Mouse (Mus musculus): ENCODE data around the gene Aqp1.

Aqp1 gene

DNA sequence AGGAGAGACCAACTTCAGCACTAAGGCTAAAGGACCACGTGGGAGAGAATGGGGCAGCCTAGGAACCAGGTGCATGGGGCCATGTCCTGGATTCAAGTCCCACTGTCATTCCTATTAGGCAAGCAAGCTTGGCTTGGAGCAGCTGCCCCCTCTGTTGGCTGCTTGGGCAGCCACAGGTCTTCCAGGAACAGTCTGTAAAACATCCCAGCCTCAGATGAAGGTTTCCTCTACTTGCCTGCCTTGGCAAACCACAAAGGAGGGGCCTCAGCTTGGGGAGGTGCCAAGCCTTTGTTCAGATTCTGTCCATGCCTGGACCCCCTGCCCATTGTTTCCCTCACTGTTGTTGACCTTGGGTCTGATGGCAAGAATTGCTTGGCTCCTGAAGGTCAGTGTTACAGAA lies 11.4 kb upstream of the Aqp1 start:
- no peaks in the 10 kb centered on the region for H3K4me1 ChIP-seq (replicated peaks; ENCODE audit: low read depth, low read length)
- H3K36me3 ChIP-seq (ENCODE audit: insufficient read depth, low read length) = no peaks in the 10 kb centered on the region
- H3K27me3 ChIP-seq (ENCODE audit: insufficient read depth, low read length) = peaks cover 15% of the 10 kb centered on the region
- no peak overlapping the region for H3K4me3 ChIP-seq (replicated peaks; ENCODE audit: low read length)
- H3K9me3 ChIP-seq (ENCODE audit: low read length) = no peaks in the 10 kb centered on the region
- no peak for TF ChIP-seq NANOG (IDR thresholded peaks at IDR 0.05; ENCODE audit: borderline replicate concordance, low read length)
- no peak for TF ChIP-seq POU5F1 (IDR thresholded peaks at IDR 0.05; ENCODE audit: borderline replicate concordance, low read length)
- no peak for TF ChIP-seq CTCF (conservative IDR thresholded peaks at IDR 0.05; ENCODE audit: low read length)

GRCm38 (mm10) chr6:55326299-55326698 lies 9.9 kb upstream of the Aqp1 start:
- TF ChIP-seq POU5F1 (IDR thresholded peaks at IDR 0.05; ENCODE audit: borderline replicate concordance, low read length) (no peak), CTCF (conservative IDR thresholded peaks at IDR 0.05; ENCODE audit: low read length) (no peak), NANOG (IDR thresholded peaks at IDR 0.05; ENCODE audit: borderline replicate concordance, low read length) (no peak)
- H3K4me3 ChIP-seq (replicated peaks; ENCODE audit: low read length) = no peak overlapping the region
- no peaks in the 10 kb centered on the region for H3K4me1 ChIP-seq (replicated peaks; ENCODE audit: low read depth, low read length)
- H3K27me3 ChIP-seq (ENCODE audit: insufficient read depth, low read length) = peaks cover 15% of the 10 kb centered on the region
- H3K36me3 ChIP-seq (ENCODE audit: insufficient read depth, low read length) = no peaks in the 10 kb centered on the region
- no peaks in the 10 kb centered on the region for H3K9me3 ChIP-seq (ENCODE audit: low read length)

DNA sequence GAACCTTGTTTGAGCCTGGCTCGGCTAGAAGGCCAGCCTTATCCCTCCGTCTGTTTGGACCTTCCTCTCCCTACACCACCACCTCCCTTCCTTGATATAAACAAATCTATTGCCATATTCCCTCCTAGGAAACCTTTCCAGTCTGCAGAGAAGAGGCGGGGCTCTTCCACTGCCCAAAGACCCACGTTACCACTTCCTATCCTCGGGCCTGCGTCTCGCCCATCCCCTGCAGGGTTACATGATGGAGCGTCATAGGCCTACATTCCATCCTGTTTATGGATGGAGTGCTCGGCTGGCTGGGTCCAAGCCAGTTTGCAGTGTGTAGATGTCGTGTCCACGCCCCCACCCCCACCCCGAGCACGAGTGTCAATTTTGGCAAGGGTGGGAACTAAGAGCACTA lies 8.9 kb upstream of the Aqp1 start:
- no peaks in the 10 kb centered on the region for H3K4me1 ChIP-seq (replicated peaks; ENCODE audit: low read depth, low read length)
- no peak for TF ChIP-seq NANOG (IDR thresholded peaks at IDR 0.05; ENCODE audit: borderline replicate concordance, low read length)
- no peak for TF ChIP-seq POU5F1 (IDR thresholded peaks at IDR 0.05; ENCODE audit: borderline replicate concordance, low read length)
- no peak for TF ChIP-seq CTCF (conservative IDR thresholded peaks at IDR 0.05; ENCODE audit: low read length)
- peaks cover 15% of the 10 kb centered on the region for H3K27me3 ChIP-seq (ENCODE audit: insufficient read depth, low read length)
- H3K4me3 ChIP-seq (replicated peaks; ENCODE audit: low read length) = no peak overlapping the region
- no peaks in the 10 kb centered on the region for H3K36me3 ChIP-seq (ENCODE audit: insufficient read depth, low read length)
- H3K9me3 ChIP-seq (ENCODE audit: low read length) = no peaks in the 10 kb centered on the region

GRCm38 (mm10) chr6:55328179-55328578 lies 8.1 kb upstream of the Aqp1 start:
- no peaks in the 10 kb centered on the region for H3K4me1 ChIP-seq (replicated peaks; ENCODE audit: low read depth, low read length)
- H3K9me3 ChIP-seq (ENCODE audit: low read length) = no peaks in the 10 kb centered on the region
- TF ChIP-seq CTCF (conservative IDR thresholded peaks at IDR 0.05; ENCODE audit: low read length) (no peak), POU5F1 (IDR thresholded peaks at IDR 0.05; ENCODE audit: borderline replicate concordance, low read length) (no peak), NANOG (IDR thresholded peaks at IDR 0.05; ENCODE audit: borderline replicate concordance, low read length) (no peak)
- H3K27me3 ChIP-seq (ENCODE audit: insufficient read depth, low read length) = peaks cover 15% of the 10 kb centered on the region
- no peaks in the 10 kb centered on the region for H3K36me3 ChIP-seq (ENCODE audit: insufficient read depth, low read length)
- H3K4me3 ChIP-seq (replicated peaks; ENCODE audit: low read length) = no peak overlapping the region

DNA sequence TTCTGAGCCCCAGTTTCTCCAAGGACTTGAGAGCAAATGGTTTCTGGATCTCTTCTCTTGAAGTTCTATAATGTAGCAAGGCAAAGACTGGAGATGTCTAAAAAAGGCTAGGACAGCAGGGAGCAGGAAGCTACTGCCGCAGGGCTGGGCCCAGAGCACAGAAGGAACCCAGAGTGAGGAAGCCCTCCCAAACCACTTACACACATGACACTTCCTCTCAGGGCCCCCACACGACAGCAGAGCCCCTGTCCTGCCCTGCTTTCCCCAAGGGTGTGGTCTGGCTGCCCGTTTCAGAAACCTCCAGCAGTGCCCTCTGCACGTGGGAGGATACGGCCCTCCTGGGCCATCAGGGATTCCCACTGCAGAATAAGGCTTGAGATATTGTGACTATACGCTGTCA lies 4.9 kb upstream of the Aqp1 start:
- H3K4me1 ChIP-seq (replicated peaks; ENCODE audit: low read depth, low read length) = peaks cover 6% of the 10 kb centered on the region
- H3K4me3 ChIP-seq (replicated peaks; ENCODE audit: low read length) = no peak overlapping the region
- no peak for TF ChIP-seq CTCF (conservative IDR thresholded peaks at IDR 0.05; ENCODE audit: low read length)
- TF ChIP-seq NANOG (IDR thresholded peaks at IDR 0.05; ENCODE audit: borderline replicate concordance, low read length) = no peak
- TF ChIP-seq POU5F1 (IDR thresholded peaks at IDR 0.05; ENCODE audit: borderline replicate concordance, low read length) = no peak
- no peaks in the 10 kb centered on the region for H3K36me3 ChIP-seq (ENCODE audit: insufficient read depth, low read length)
- H3K27me3 ChIP-seq (ENCODE audit: insufficient read depth, low read length) = peaks cover 13% of the 10 kb centered on the region
- H3K9me3 ChIP-seq (ENCODE audit: low read length) = no peaks in the 10 kb centered on the region

DNA sequence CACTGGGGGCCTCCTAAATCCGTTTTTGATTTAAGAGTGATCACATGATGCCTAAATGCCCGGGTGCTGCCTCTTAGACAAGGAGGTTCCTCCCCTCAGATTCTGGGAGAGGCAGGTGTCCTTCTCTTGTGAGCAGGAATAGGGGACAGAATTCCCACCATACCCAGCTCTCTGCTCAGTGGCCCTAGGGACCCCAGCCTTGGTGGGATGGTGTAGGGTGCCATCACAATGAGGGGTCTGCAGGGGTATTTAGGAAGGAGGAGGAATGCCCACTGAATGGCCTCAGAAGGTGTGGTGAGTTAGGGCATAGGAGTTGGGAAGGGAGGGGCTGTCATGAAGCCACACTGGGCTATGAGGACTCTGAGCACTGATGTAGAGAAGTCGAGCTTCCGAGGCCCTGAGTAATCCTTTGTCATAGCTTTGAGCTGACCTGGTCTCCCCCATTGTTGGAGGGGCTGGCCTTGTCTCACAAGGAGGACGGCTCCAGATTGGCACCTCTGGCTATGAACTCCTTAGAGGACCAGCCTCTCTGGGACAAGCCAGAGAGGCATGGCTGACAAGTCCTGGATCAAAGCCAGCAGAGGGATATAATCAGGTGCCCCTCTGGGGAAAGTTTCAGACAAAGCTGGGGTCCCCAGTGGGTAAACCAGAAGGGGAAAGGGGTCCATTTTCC lies 4.0 kb upstream of the Aqp1 start:
- Histone ChIP-seq H3K9me3 (ENCODE audit: low read length) (no peaks in the 10 kb centered on the region), H3K4me1 (replicated peaks; ENCODE audit: low read depth, low read length) (peaks cover 9% of the 10 kb centered on the region), H3K36me3 (ENCODE audit: insufficient read depth, low read length) (no peaks in the 10 kb centered on the region), H3K4me3 (replicated peaks; ENCODE audit: low read length) (no peak overlapping the region), H3K27me3 (ENCODE audit: insufficient read depth, low read length) (peaks cover 14% of the 10 kb centered on the region)
- TF ChIP-seq CTCF (conservative IDR thresholded peaks at IDR 0.05; ENCODE audit: low read length) (no peak), POU5F1 (IDR thresholded peaks at IDR 0.05; ENCODE audit: borderline replicate concordance, low read length) (no peak), NANOG (IDR thresholded peaks at IDR 0.05; ENCODE audit: borderline replicate concordance, low read length) (no peak)

DNA sequence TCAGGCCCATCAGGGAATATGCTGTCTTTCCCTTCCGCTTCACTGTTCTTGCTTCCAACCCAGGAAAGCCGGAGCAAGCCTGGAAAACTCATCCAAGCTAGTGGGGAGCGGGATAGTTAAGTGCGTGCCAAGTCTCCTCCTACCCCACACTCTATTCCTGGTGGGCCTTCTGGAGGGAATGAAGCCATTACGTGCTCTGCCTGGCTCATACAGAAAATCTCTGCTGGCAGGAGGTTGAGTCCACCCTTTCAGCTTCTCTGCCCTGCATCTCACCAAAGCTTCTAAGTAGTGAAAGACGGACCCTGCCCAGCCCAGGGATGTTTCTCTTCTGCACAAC lies 3.5 kb upstream of the Aqp1 start:
- Histone ChIP-seq H3K4me3 (replicated peaks; ENCODE audit: low read length) (no peak overlapping the region), H3K9me3 (ENCODE audit: low read length) (no peaks in the 10 kb centered on the region), H3K27me3 (ENCODE audit: insufficient read depth, low read length) (peaks cover 17% of the 10 kb centered on the region), H3K4me1 (replicated peaks; ENCODE audit: low read depth, low read length) (peaks cover 9% of the 10 kb centered on the region), H3K36me3 (ENCODE audit: insufficient read depth, low read length) (no peaks in the 10 kb centered on the region)
- TF ChIP-seq CTCF (conservative IDR thresholded peaks at IDR 0.05; ENCODE audit: low read length) (no peak), NANOG (IDR thresholded peaks at IDR 0.05; ENCODE audit: borderline replicate concordance, low read length) (no peak), POU5F1 (IDR thresholded peaks at IDR 0.05; ENCODE audit: borderline replicate concordance, low read length) (no peak)

- no peak for TF ChIP-seq CTCF (conservative IDR thresholded peaks at IDR 0.05; ENCODE audit: low read length)
- TF ChIP-seq NANOG (IDR thresholded peaks at IDR 0.05; ENCODE audit: borderline replicate concordance, low read length) = no peak
- TF ChIP-seq POU5F1 (IDR thresholded peaks at IDR 0.05; ENCODE audit: borderline replicate concordance, low read length) = no peak
- Histone ChIP-seq H3K36me3 (ENCODE audit: insufficient read depth, low read length) (no peaks in the 10 kb centered on the region), H3K27me3 (ENCODE audit: insufficient read depth, low read length) (peaks cover 39% of the 10 kb centered on the region), H3K9me3 (ENCODE audit: low read length) (no peaks in the 10 kb centered on the region; the same call in 1 of the 2 replicates), H3K4me3 (replicated peaks; ENCODE audit: low read length) (no peak overlapping the region), H3K4me1 (replicated peaks; ENCODE audit: low read depth, low read length) (peaks cover 9% of the 10 kb centered on the region)
Measured at GRCm38 (mm10) chr6:55337242-55337641, 1.0 kb downstream of the Aqp1 start.

GRCm38 (mm10) chr6:55338077-55338476 lies 1.8 kb downstream of the Aqp1 start:
- Histone ChIP-seq H3K27me3 (ENCODE audit: insufficient read depth, low read length) (peaks cover 44% of the 10 kb centered on the region), H3K4me3 (replicated peaks; ENCODE audit: low read length) (no peak overlapping the region), H3K4me1 (replicated peaks; ENCODE audit: low read depth, low read length) (peaks cover 9% of the 10 kb centered on the region), H3K36me3 (ENCODE audit: insufficient read depth, low read length) (no peaks in the 10 kb centered on the region), H3K9me3 (ENCODE audit: low read length) (no peaks in the 10 kb centered on the region; the same call in 1 of the 2 replicates)
- TF ChIP-seq CTCF (conservative IDR thresholded peaks at IDR 0.05; ENCODE audit: low read length) = no peak
- TF ChIP-seq NANOG (IDR thresholded peaks at IDR 0.05; ENCODE audit: borderline replicate concordance, low read length) = no peak
- TF ChIP-seq POU5F1 (IDR thresholded peaks at IDR 0.05; ENCODE audit: borderline replicate concordance, low read length) = no peak
